Mouse (Mus musculus) ES-Bruce4 (cell line): ENCODE data around the gene Cbfb.

ENCODE experiments used
- CTCF ChIP-seq: IDR thresholded peaks from one replicate; pipeline ENCODE4 v1.8.1; 2011; ENCODE audit warnings: low read depth, low read length
- EP300 ChIP-seq: IDR thresholded peaks from 2 replicates; pipeline ENCODE4 v1.6.1; 2011; ENCODE audit warnings: low read depth, low read length; ENCODE audit not compliant: insufficient read depth

- TF ChIP-seq CTCF (no peak), EP300 (no peak)
Measured at GRCm38 (mm10) chr8:105170381-105171115, at the start of gene Cbfb.
